Mouse (Mus musculus) limb, embryonic 14.5 days (tissue): ENCODE measurements at regions not wholly inside any gene's neighbourhood (a gene's known extent, or its start where the extent isn't known, plus 50 kb on each side); places are given as distances from the start of the nearest gene placed in this dataset.

ENCODE experiments used
- ATAC-seq: fragments of 200-750 bp; cut with Nextera tagmentation; 2 replicates; pipeline ENCODE4 v1.8.0; 2017; ENCODE audit warnings: low read depth, moderate number of reproducible peaks, moderate TSS enrichment; ENCODE audit not compliant: low FRiP score
- DNase-seq: peaks from one replicate; pipeline ENCODE4 v3.0.0-alpha.2; 2015; ENCODE audit warnings: low spot score
- H3K27ac ChIP-seq: fragments of 300-500 bp; sonication (generic); replicated peaks from 2 replicates; pipeline ENCODE4 v1.5.1; 2014; ENCODE audit warnings: low read depth, mild to moderate bottlenecking, low read length, moderate library complexity, mixed read lengths
- H3K27me3 ChIP-seq: fragments of 300-500 bp; sonication (generic); 2 replicates; pipeline ENCODE4 v1.6.1; 2014; ENCODE audit warnings: low read length, mixed read lengths; ENCODE audit not compliant: control insufficient read depth, insufficient read depth
- H3K36me3 ChIP-seq: fragments of 300-500 bp; sonication (generic); 2 replicates; pipeline ENCODE4 v1.6.1; 2014; ENCODE audit warnings: mild to moderate bottlenecking, low read length, moderate library complexity, mixed read lengths; ENCODE audit not compliant: control insufficient read depth, insufficient read depth
- H3K4me1 ChIP-seq: fragments of 300-500 bp; sonication (generic); 2 replicates; pipeline ENCODE4 v1.6.1; 2014; ENCODE audit warnings: antibody characterized with exemption, low read length, mixed read lengths; ENCODE audit not compliant: control insufficient read depth, insufficient read depth
- H3K4me2 ChIP-seq: fragments of 300-500 bp; sonication (generic); replicated peaks from 2 replicates; pipeline ENCODE4 v1.6.1; 2014; ENCODE audit warnings: low read depth, mild to moderate bottlenecking, low read length, moderate library complexity; ENCODE audit not compliant: severe bottlenecking
- H3K4me3 ChIP-seq: fragments of 300-500 bp; sonication (generic); replicated peaks from 2 replicates; pipeline ENCODE4 v1.5.1; 2014; ENCODE audit warnings: low read length
- H3K9ac ChIP-seq: fragments of 300-500 bp; sonication (generic); 2 replicates; pipeline ENCODE4 v1.6.1; 2014; ENCODE audit warnings: mild to moderate bottlenecking, low read depth, low read length, moderate library complexity; ENCODE audit not compliant: severe bottlenecking
- H3K9me3 ChIP-seq: fragments of 300-500 bp; sonication (generic); 2 replicates; pipeline ENCODE4 v1.6.1; 2016; ENCODE audit warnings: low read length; ENCODE audit not compliant: control insufficient read depth
- POLR2A ChIP-seq: fragments of 200-500 bp; IDR thresholded peaks from 2 replicates; pipeline ENCODE4 v1.8.0; 2012; ENCODE audit warnings: inconsistent platforms, mild to moderate bottlenecking, moderate library complexity, borderline replicate concordance; ENCODE audit not compliant: insufficient read depth, insufficient read length; ENCODE audit errors: extremely low read depth
- WGBS: fragments of 180-500 bp; shearing (Covaris S2); extraction: QIAGEN DNeasy Blood & Tissue Kit; methylation state at CpG from one replicate; pipeline ENCODE4 v1.1.7; 2014; 5-methylcytosine and 5-hydroxymethylcytosine counted together

DNA sequence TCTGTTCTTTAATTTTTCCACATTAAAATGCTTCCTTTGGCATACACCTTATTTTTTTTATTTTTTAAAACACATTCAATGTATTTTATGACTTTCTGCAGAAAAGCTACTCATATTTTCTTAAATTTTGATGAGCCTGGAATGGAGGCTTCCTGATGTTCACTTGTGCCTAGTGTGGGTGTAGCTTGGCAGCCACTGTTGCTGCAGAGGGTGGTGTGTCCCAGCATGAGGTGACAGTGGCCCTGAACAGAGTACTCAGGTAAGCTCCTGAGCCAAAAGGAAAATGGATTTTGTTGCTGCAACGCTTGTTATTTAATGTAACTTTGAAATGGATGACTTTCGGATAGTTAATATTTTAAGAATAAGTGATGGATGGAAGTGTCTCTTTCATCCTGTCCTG, 170.6 kb downstream of the Eipr1 start:
- Histone ChIP-seq H3K4me2 (no peak overlapping the region), H3K4me1 (no peaks in the 10 kb centered on the region), H3K27ac (no peak overlapping the region), H3K9me3 (no peaks in the 10 kb centered on the region), H3K9ac (no peak overlapping the region), H3K4me3 (no peak overlapping the region), H3K36me3 (no peaks in the 10 kb centered on the region), H3K27me3 (no peaks in the 10 kb centered on the region)
- no peak for TF ChIP-seq POLR2A
- ATAC-seq: no peak
- 90% methylated on average over 2 of the region's 2 CpGs for WGBS
- no peak for DNase-seq

DNA sequence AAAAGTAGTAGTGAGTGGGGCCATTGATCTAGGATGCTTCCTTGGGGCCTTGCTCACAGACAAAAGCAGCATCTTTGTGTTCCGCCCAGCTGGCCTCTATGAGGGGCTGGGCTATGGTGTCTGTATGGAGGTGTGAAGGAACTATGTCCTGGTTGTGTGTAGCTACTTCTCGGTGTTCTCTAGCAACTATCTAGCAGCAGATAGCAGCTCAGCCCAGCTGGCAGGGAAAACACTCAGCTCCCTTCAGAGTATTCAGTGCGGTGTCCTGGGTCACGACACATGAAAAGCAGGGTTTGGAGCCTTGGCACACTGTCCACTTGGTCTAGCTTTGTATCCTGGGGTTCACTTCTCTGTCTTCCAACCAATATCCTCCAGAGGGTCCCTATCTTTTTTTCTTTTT, 173.6 kb downstream of the Eipr1 start:
- WGBS: 93% methylated on average over 4 of the region's 4 CpGs
- ATAC-seq (no peak), DNase-seq (no peak)
- no peaks in the 10 kb centered on the region for H3K36me3 ChIP-seq
- H3K9me3 ChIP-seq: no peaks in the 10 kb centered on the region
- no peak for TF ChIP-seq POLR2A
- H3K27ac ChIP-seq: no peak overlapping the region
- no peaks in the 10 kb centered on the region for H3K4me1 ChIP-seq
- H3K27me3 ChIP-seq: no peaks in the 10 kb centered on the region
- H3K9ac ChIP-seq: no peak overlapping the region
- H3K4me2 ChIP-seq: no peak overlapping the region
- no peak overlapping the region for H3K4me3 ChIP-seq

DNA sequence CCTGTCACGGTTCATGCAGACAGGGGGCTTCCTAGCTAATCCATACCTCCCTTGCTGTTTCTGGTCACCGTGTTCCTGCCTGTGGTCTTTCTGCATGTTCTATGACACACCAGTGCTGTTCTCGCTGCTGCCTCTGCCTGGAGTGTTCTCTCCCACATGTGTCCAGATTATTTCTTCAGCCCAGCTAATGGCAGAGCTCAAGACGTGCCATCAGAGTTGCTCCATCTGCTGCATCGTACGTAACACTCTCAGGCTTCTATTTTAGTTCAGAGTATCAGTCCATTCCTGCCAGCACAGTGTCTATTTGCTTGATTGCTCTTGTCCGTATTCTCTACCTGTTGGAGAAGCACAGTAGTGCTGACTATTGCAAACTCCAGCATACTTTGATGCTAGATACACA, 188.3 kb downstream of the Eipr1 start:
- DNase-seq (no peak), ATAC-seq (no peak)
- H3K4me3 ChIP-seq: no peak overlapping the region
- no peaks in the 10 kb centered on the region for H3K9me3 ChIP-seq
- H3K4me1 ChIP-seq: no peaks in the 10 kb centered on the region
- H3K27ac ChIP-seq: no peak overlapping the region
- TF ChIP-seq POLR2A: no peak
- no peak overlapping the region for H3K4me2 ChIP-seq
- H3K36me3 ChIP-seq: no peaks in the 10 kb centered on the region
- no peak overlapping the region for H3K9ac ChIP-seq
- no peaks in the 10 kb centered on the region for H3K27me3 ChIP-seq
- WGBS: 91% methylated on average over 7 of the region's 7 CpGs

DNA sequence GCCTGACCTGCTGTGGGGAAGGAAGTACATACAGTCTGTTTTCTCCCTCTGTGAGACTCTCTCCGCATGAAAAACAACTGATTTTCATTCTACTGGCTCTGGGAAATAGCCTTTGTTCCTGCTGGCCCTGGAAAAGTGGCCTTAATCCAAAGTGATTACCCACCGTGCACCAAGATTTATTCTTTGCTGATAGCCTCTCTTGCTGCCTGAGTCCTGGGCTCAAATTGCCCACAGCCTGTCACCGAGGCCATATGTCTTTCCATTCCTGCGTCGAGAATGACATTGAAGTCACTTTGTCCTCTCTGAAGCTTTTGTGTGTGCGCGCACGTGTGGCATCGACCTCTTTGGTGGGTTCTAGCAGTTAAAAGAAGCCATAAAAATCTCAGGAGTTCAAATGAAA, 197.3 kb downstream of the Eipr1 start:
- no peaks in the 10 kb centered on the region for H3K36me3 ChIP-seq
- no peaks in the 10 kb centered on the region for H3K4me1 ChIP-seq
- no peak overlapping the region for H3K9ac ChIP-seq
- ATAC-seq (no peak), DNase-seq (no peak)
- no peak overlapping the region for H3K4me2 ChIP-seq
- no peak for TF ChIP-seq POLR2A
- no peak overlapping the region for H3K27ac ChIP-seq
- H3K9me3 ChIP-seq: no peaks in the 10 kb centered on the region
- H3K27me3 ChIP-seq: no peaks in the 10 kb centered on the region
- 28% methylated on average over 9 of the region's 9 CpGs for WGBS
- no peak overlapping the region for H3K4me3 ChIP-seq

DNA sequence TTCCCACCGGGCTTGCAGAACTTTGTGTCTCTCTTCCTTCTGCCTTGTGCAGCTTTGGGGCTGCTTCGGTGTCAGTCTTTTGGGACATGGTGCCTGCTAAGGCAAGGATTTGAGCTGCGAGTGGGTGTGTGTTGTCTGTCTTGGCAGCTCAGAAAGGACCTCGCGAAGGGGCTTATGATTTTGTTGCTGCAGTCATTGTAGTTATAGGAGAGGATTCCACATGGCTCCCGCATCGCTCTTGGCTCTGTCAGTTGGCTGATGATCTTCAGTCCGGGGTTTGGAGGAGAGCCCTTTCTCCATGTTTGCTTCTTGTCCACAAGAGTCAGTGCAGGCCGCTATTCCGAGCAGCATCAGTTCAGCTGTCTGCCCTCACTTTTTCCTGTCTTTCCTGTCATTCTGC, 197.7 kb downstream of the Eipr1 start:
- Histone ChIP-seq H3K9me3 (no peaks in the 10 kb centered on the region), H3K4me2 (no peak overlapping the region), H3K27ac (no peak overlapping the region), H3K9ac (no peak overlapping the region), H3K36me3 (no peaks in the 10 kb centered on the region), H3K4me3 (no peak overlapping the region), H3K4me1 (no peaks in the 10 kb centered on the region), H3K27me3 (no peaks in the 10 kb centered on the region)
- no peak for DNase-seq
- TF ChIP-seq POLR2A: no peak
- 62% methylated on average over 10 of the region's 10 CpGs for WGBS
- no peak for ATAC-seq

DNA sequence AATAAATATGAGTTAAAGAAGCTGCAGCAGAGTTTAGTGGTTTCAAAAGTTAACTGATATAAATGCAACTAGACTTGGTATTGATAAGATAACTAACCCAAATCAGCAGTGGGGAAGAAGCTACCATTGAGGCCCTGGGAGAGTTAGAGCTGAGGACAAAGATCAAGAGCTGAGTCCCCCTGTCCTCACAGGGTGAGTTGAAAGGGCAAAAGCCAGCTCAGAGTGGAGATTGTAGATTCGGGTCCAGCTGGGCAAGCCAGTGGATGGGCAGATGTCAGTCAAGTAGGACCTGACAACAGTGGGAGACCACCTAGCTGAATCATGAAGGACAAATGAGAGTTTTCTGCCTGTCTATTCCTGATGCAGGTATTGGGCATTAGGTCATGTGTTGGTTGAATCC, 205.6 kb downstream of the Eipr1 start:
- Histone ChIP-seq H3K9me3 (no peaks in the 10 kb centered on the region), H3K36me3 (no peaks in the 10 kb centered on the region), H3K4me3 (no peak overlapping the region), H3K27me3 (no peaks in the 10 kb centered on the region), H3K27ac (no peak overlapping the region), H3K4me1 (no peaks in the 10 kb centered on the region), H3K9ac (no peak overlapping the region), H3K4me2 (no peak overlapping the region)
- DNase-seq (no peak), ATAC-seq (no peak)
- no peak for TF ChIP-seq POLR2A
- WGBS: 74% methylated on average over 1 of the region's 1 CpGs
